Mouse (Mus musculus): ENCODE measurements around the gene Mrtfb. TPM values are rescaled to one million over a fixed set of nuclear protein-coding genes. Genes with fewer than 3 reads are reported as not detected.
A peak's percentile ranks its signal among the peaks of the same experiment; 100 is the strongest.

Gene Mrtfb
- polyA plus RNA-seq, 1 experiment from 2014 or later, result 22.6 TPM

DNA sequence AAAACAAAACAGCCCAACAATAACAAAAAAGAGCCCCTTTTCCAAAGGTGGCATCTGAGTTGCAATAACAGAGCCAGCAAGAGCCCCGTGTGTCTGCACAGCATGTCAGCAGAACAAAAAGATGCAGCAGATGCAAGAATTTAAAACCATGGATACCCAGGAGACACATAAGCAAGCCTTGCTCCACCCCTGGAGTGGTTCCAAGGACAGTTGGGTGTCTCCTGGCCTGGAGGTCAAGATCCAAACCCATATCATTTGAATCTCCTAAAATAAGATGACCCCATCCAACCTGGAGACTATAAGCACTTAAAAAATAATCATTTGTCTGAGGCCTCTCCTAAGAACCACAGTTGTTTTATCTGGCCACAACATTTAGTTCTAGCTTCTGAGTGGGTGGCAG, 203.8 kb downstream of the Mrtfb start:
- H3K27me3 ChIP-seq (ENCODE audit: control insufficient read depth, insufficient read depth, low read length), result no peaks in the 10 kb centered on the region
- 46% methylated on average over 1 of the region's 1 CpGs for WGBS
- H3K4me1 ChIP-seq (ENCODE audit: control insufficient read depth, insufficient read depth, low read length), result no peaks in the 10 kb centered on the region
- H3K36me3 ChIP-seq (ENCODE audit: control insufficient read depth, insufficient read depth, low read length), result no peaks in the 10 kb centered on the region
- H3K4me2 ChIP-seq (ENCODE audit: low read depth), result no peak overlapping the region
- H3K9me3 ChIP-seq (ENCODE audit: control insufficient read depth, low read length), result no peaks in the 10 kb centered on the region
- no peak for DNase-seq (ENCODE audit: low spot score)
- no peak for ATAC-seq (ENCODE audit: insufficient read depth, low FRiP score, low TSS enrichment)
- H3K9ac ChIP-seq (ENCODE audit: low read length), result no peak overlapping the region
- H3K4me3 ChIP-seq (ENCODE audit: low read depth, low read length), result no peak overlapping the region
- H3K27ac ChIP-seq (ENCODE audit: low read depth, low read length), result no peak overlapping the region

DNA sequence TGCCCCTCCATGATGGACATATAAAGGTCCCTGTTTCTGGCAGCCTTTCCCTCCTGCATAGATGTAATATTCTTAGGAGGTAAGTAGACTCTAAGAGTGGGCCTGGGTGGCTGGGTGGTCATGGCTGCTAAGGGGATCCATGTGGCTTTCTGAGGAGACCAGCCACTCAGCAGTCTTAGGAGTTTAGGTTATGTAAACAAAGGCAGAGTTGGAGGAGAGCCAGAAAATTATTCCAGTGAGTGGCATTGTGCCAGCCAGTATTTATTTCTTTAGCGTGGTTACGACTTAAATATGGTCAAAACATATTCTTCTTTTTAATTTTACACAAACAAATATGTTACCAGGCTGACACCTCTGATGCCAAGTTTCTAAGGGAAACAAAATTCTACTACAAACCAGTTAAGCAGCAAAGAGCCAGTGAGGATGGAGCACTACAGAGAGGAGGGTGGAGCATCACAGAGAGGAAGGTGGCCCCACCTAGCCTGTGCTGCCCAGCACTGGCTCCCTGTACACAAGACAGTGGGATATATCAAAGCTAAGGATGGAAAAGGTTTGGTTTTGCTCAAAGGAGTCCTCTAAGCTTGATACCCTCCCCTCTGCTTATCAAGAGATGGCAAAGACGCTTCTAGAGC, 204.6 kb downstream of the Mrtfb start:
- H3K4me2 ChIP-seq (ENCODE audit: low read depth), result no peak overlapping the region
- H3K9me3 ChIP-seq (ENCODE audit: control insufficient read depth, low read length), result no peaks in the 10 kb centered on the region
- DNase-seq (ENCODE audit: low spot score) (no peak), ATAC-seq (ENCODE audit: insufficient read depth, low FRiP score, low TSS enrichment) (no peak)
- no peaks in the 10 kb centered on the region for H3K4me1 ChIP-seq (ENCODE audit: control insufficient read depth, insufficient read depth, low read length)
- H3K9ac ChIP-seq (ENCODE audit: low read length), result no peak overlapping the region
- no peaks in the 10 kb centered on the region for H3K36me3 ChIP-seq (ENCODE audit: control insufficient read depth, insufficient read depth, low read length)
- H3K27me3 ChIP-seq (ENCODE audit: control insufficient read depth, insufficient read depth, low read length), result no peaks in the 10 kb centered on the region
- 84% methylated on average over 3 of the region's 3 CpGs for WGBS
- H3K4me3 ChIP-seq (ENCODE audit: low read depth, low read length), result no peak overlapping the region
- no peak overlapping the region for H3K27ac ChIP-seq (ENCODE audit: low read depth, low read length)

DNA sequence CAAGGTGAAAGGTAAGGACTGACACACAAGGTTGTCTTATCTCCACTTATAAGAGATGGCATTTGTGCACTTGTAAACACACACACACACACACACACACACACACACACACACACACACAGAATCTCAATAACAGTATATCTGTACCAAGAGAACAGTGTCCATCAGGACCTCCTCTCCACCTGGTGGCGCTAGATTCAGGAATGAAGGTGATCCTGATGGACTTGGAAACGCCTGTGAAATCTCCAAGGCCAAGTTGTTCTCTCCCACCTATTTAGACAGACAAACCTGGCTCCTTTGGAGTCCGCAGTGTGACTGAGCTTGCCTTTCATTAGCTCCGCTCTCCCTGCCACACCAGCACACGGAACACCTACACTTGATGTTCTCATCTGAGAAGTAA, 208.4 kb downstream of the Mrtfb start:
- no peaks in the 10 kb centered on the region for H3K27me3 ChIP-seq (ENCODE audit: control insufficient read depth, insufficient read depth, low read length)
- 86% methylated on average over 5 of the region's 5 CpGs for WGBS
- no peak overlapping the region for H3K9ac ChIP-seq (ENCODE audit: low read length)
- no peak overlapping the region for H3K27ac ChIP-seq (ENCODE audit: low read depth, low read length)
- H3K36me3 ChIP-seq (ENCODE audit: control insufficient read depth, insufficient read depth, low read length), result no peaks in the 10 kb centered on the region
- ATAC-seq (ENCODE audit: insufficient read depth, low FRiP score, low TSS enrichment) (no peak), DNase-seq (ENCODE audit: low spot score) (no peak)
- H3K9me3 ChIP-seq (ENCODE audit: control insufficient read depth, low read length), result no peaks in the 10 kb centered on the region
- H3K4me2 ChIP-seq (ENCODE audit: low read depth), result no peak overlapping the region
- no peak overlapping the region for H3K4me3 ChIP-seq (ENCODE audit: low read depth, low read length)
- no peaks in the 10 kb centered on the region for H3K4me1 ChIP-seq (ENCODE audit: control insufficient read depth, insufficient read depth, low read length)

MicroRNAs within 50 kb of the gene (microRNA counts, 519-probe panel; counts per million panel counts)
- 4,419 counts per million, percentile 82 among the panel's probes with 10 or more counts for microRNA mmu-miR-193b

Small RNAs within 50 kb of the gene (microRNA-seq; reads per million reads assigned to microRNA genes)
- gene Mir193b (10.9 reads per million, percentile 23 among the genes with 10 or more reads in this experiment), gene Mir365-1 (not detected)

Other genes with a start within 250 kb of the Mrtfb start
- gene Ercc4, start 146.8 kb upstream of the Mrtfb start, polyA plus RNA-seq (2014; fragmentation: Nextera tagmentation; extraction: Ambion mirVana), result 14.3 and 14.8 TPM in 2 replicates

All from neural tube, embryonic 11.5 days (tissue).